Mouse (Mus musculus) skeletal muscle tissue, adult 2 months (tissue): ENCODE results near the gene Nckap1l.

ENCODE experiments used
- DNase-seq: peaks from one replicate; pipeline ENCODE4 v3.0.0-alpha.2; 2012; ENCODE audit warnings: low read depth, low spot score

Gene Nckap1l

DNA sequence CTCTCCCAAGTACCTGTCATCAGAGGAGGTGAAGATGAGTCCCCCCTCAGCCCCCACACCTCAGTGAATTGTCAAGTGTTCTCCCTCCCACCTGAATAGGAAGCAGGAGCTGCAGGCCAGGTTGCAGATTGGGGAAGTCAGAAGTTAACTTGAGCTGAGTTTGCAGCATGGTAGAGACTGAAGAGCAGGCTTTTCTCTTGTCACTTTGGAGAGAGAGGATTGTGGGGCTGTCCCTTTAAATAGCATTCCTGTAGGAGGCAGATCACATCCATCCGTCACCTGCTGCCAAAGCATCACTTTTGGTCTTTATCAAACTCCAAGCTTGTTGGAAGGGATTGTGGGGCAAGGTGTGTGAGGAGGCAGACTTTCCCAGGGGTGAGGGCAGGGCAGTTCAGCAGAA is 47.1 kb downstream of the Nckap1l start:
- no peak for DNase-seq

DNA sequence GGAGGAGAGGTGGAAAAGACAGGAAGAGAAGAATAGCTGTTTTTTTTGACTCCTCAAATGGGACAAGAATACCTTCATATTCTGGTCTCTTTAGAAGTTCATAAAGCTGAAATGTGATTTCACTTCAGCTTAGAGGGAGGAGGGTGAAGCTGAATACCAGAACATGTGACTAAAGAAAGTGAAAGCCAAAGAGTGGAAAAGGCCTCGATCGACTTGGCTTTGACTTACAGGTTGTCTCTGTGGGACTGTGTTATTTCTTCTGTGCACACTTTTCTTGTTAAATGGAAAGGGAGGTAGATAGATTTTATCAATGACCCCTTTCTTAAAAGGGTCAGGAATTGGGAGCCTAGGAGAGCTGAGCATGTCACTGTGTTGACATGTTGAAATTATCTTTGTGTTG is 47.6 kb downstream of the Nckap1l start:
- no peak for DNase-seq

DNA sequence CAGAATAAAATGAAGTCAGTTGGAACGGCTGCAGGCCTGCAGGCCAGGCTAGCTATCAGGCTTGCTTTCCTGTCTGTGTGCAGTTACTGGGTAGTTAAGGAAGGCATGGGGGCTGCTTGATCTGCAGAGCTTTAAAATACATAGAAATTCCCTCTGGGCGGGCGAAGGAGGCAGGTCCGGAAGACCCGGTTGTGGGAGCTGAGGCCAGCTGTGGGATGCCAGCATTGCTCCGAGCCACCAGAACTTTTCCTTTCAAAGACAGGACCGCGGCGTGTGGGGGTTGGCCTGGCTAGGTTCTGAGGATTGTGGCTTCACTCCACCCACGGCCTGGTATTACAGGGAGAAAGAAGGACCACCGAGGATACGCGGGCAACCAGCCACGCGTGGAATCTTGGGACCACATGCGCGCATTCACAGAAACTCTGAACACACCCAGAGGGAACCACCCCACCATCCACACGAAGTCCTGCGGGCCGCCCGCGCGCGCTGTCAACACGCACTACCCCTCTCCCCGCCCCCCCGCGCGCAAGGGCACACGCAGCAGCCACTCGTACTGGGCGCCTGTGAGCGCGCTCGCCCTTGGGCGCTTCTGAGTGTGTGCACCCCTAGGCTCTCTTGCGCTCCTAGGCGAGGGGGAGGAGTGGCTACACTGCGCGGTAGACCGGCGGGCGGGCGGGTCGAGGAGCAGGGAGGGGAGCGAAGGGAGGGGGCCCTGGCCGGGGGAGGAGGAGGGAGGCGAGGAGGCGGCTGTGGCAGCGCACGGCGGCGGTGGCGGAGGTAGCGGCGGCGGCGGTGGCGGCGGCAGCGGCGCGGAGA is 49.0 kb downstream of the Nckap1l start, which contains the start of gene Pde1b:
Pde1b (plus strand) TSS at position 600 of the 816 bp plus-strand sequence.
- no peak for DNase-seq

DNA sequence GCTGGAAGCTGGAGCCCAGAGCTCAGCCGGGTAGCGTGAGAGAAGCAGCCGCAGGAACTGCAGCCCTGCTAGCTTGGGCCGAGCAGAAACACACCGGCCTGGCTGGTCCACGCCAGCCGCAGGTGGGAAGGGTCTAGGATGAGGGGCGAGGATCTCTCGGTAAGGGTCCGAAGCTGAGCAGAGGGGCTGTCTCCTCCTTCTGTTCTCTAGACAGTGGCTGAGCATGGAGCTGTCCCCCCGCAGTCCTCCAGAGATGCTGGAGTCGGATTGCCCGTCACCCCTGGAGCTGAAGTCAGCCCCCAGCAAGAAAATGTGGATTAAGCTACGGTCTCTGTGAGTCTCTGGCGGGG is 49.6 kb downstream of the Nckap1l start:
- no peak for DNase-seq

DNA sequence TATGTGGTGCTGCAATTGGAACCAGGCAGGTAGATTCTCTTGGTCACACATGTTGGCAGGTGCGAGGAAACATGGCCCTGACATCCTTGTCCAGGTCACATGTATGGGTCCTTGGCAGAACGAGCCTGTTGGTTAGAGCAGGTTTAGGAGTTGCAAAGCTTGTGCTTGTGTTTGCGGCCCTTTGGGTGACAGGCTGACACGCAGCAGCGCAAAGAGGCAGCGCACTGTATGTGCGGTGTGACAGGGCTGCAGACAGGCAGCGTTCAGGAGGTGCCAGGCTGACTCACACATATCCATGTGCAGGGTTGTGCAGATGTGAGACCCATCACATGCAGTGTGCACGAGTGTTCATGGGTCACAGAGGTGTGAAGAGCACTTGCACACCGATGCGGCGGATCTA is 50.1 kb downstream of the Nckap1l start:
- no peak for DNase-seq

DNA sequence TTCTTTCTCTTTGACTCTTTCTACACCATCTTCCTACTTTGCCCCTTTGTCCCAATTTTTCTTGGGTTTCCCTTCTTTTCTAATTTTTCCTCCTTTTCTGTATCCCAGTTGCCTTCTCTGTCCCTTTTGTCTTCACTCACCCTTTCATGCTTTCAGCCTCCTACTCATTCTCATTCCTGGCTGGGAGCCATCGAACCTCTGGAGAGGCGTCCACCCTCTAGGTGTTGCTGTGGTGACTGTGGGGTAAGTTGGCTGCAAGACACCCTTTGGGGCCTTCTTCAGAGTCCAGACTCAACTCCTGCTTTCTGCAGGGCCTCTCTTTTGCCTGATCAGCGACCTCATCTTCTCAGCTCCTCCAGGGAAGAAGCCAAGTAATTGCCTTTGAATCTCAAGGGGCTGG is 55.7 kb downstream of the Nckap1l start:
- no peak for DNase-seq

DNA sequence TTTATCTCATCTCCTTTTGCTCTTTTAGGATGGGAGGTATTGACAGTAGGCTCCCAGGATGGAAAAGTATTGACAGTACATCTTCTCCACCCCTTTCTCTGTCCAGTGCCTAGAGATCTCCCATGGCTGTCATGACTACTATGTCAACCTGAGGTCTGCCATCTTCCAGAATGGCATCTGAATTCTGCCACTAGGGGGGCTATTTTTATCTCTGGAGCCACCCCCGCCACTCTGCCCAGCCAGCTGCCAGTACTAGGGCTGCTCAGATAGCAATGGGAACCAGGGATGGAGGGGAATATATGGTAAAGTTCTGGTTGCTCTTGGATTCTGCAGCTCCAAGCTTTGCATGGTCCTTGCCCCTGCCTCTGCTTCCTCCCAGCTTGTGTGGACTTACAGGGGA is 58.1 kb downstream of the Nckap1l start:
- no peak for DNase-seq

DNA sequence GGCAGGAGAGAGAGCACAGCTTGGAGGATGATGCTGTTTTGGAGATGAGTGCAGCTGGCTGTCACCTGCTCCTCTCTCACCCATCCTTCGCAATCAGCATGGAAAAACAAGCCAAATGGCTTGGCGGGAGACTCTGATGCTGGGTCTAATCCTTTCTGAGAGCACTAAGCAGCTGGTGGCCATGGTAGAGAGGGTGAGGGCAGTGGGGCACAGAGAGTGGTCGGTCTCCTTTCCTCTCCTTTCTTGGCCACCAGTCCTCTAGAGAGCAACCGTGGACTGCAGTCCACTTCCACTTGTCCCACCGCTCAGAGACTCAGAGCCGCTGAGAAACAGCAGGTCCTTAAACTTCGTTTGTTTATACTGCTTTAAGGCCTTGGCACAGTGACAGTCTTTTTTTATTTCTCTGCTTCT is 60.0 kb downstream of the Nckap1l start:
- no peak for DNase-seq

DNA sequence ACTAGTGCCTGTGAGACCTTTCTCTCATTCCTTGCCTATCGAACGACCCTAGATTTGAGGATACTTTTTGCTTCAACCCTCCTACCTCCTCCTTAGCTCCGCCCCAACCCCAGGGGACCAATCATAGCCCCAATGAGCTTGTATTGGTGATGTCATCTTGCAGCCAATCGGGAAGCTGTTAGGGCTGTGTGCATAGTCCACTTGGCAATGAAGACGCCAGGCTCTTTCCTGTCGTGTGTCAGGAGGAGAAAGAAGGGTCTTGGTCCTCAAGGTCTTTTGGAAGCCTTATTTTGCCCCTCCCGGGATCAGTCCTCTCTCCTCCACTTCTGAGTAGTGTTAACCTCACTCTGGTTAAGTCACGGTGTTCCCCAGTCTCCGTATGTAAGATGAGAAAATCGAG is 60.5 kb downstream of the Nckap1l start:
- peak; percentile 54 for DNase-seq

DNA sequence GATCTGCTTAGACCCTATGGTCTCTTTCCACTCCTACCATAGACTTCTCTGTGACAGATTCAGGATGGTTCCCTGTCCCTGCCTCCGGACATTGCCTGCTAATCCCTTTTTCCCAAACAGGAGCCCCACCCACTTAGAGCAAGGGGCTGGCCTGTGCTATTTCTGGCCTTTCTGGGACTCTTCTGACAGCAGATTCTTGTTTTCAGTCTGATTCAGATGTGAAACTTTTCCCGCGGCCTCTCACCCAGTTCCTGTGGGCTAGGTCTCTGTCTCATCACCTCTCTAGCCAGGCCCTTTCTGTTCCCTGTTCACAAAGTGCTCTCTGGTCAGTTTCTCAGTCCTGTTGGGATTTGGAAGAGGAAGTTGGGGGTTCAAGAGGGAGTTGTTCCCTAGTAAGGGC is 61.3 kb downstream of the Nckap1l start:
- no peak for DNase-seq

DNA sequence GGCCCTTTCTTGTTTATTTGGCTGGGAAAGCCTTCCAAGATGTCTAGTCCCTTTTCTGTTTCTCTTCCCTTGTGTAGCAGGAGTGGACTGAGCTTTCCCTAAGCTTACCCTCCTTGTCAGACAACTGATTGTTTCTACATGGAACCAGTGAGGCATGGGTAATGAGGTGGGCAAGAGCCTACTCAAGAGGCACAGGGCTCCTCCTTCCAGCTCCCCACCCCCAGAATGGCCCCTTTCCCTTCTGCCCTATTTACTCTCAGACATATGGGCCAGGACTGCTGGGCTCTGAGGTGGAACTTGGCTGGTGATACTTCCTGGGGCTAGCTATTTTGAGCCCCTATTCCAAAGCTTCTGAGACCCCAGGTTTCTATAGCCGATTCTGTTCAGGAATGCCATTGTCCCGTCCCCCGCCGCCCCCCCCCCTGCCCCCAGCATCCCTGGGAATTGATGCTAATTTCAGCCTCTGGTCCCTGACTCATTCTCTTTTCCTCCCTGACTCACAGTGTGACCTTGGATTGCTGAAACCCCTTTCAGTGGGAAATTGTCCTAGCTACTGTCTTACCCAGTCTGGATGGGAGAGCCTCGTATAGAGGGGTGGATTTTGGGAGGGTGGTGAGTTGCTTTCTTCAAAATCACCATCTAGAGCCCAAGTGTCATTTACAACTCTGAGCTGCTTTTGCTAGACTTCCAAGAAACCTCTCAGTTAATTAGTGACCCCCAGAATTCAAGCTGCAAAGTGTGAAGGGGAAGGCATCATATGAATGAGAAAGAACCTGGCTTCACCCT is 65.2 kb downstream of the Nckap1l start:
- DNase-seq = no peak

DNA sequence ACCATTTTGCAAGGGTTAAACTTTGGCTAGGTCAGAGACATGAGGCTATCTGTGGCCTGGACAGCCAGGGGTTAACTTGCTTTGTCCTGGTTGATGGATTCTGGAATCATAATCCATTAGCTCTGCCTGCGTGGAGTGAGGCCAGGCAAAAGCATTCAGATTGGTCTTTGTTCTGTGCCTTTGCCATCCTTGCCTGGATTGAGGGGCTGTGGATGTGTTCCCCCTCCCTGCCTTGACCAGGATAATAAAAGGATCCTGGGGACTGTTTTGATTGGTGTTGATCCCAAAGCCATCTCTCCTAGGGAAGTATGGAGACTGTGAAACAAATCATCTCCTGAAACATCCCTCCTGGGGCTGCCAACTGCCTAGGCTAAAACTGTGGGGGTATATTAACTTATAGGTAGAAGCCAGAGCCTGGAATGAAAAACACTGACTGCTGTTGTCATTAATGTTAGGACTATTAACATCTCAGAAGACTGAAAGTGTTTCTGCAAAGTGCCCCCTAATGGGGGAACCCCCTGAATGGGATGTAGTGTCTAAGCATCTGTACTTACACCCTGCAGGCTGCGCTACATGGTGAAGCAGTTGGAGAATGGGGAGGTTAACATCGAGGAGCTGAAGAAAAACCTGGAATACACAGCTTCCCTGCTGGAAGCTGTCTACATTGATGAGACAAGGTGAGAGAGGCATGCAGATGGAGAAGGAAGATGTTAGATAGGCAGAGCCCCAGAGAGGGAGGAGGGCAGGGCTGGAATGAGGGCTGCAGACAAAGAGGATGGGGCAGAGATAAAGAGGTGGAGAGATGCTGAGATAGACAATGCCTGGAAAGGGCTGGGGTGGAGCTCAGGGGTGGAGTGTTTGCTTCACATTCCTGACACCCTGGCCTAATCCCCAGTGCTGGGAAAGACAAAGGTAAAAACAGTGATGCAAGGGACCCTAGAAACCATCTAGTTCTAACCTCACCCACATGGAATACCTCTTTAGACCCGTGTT is 66.1 kb downstream of the Nckap1l start:
- no peak for DNase-seq

DNA sequence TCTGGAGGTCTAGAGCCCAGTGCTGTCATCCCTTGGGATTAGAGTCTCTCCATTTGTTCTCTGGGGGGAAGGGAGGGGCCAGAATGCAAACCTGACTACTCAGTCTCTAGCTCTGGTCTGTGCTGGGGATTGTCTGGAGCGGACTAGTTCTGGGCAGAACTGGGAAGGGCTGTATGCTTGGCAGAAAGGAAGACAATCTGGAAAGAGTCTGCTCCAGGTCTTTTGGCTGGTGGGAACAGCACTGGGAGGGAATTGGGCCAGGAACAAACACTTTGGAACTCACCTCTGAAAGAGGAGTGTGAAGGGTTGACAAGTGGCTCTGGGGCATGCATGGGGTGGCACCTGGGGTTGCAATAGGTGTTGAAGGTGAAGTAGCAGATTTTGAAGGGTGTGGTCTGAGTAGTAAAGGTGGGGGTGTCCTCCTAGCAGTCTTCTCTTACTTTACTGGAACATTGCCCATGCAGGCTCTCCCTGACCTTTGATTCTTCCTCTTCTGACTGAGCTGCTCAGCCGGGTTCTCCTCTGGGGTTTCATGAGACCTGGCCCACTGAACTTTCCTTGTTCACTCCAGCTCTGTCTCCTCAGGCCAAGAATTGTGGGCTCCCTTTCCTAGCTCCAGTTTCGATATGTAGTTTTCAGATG is 69.0 kb downstream of the Nckap1l start:
- DNase-seq = no peak

DNA sequence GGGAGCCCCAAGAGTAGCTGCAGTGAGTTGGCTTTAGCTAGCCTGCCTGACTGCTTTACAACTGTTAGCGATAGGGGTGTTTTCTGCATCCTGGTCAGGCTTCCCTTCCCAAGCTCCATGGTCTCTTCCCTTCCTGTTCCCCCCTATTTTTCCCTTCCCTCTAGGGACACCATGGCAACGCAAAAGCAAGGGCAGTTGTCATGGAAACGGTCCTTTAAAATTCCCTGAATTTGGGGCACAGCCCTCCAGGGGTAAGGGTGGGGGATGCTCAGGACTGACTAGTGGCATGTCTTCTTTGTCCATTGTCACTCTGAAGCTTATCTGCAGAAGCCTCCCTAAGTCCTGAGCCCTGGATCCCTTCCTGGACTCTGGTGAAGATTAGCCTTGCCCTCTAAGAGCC is 69.6 kb downstream of the Nckap1l start:
- no peak for DNase-seq

DNA sequence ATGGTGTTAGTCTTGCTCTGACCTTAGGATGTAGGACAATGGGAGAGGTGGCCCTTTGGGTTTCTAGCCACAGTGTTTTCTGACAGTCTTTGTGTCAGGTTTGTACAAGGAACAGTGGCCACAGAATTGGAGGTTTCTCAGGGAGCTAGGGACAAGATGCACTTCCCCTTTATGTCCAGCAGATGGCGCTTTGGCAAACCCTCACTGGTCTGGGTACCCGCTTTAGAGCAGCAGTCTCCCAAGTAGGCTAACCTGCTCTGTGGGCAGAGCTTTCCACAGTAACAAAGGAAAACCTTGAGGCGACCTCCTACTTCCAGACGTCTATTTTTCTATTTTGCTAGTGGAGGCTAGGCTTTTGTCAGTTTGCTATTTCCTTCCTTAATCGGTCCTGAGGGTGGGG is 76.8 kb downstream of the Nckap1l start:
- no peak for DNase-seq

DNA sequence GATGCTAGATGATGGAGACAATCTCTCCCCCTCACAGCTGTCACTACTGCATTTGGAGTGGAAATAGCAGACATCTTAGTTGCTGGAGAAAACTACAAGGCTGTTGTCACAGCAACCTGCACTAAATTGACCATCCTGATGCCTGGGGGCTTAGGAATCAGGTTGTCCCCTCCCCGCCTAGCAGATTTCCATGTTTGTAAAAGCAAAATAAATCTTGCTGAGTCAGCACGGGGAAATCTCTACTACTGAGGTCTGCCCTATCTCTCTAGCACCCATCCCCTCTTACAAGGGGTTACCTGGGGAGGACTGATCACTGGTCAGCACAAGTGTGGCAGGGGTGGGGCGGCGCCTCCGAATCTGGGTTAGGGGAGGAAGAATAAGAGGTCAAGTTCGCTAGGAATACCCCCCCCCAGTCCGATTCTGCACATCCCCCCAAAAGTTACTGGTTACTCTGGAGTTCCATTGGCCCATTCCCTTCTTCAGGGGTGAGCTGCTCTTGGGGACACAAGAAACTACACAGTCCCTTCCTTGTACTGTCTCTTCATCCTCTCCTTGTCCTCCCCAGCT is 80.5 kb downstream of the Nckap1l start:
- no peak for DNase-seq

DNA sequence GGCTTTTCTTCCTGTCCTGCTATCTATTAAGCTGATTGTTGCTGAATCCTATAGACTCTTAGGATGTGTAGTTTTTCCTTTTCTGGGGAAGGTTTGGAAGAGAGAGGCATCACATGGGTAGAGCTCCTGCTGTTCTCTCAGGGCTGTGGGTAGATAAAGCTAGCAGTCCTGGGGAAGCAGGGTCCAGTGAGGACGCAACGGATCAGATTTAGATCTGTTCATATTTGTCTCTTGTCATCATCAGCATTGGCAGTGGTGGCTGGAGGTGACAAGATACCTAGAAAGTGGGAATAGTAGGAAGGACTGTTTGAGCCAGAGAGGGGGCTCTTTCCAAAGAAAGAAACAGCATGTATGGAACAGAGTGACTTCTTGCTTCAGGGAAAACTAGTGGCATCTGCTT is 81.4 kb downstream of the Nckap1l start:
- DNase-seq = no peak

DNA sequence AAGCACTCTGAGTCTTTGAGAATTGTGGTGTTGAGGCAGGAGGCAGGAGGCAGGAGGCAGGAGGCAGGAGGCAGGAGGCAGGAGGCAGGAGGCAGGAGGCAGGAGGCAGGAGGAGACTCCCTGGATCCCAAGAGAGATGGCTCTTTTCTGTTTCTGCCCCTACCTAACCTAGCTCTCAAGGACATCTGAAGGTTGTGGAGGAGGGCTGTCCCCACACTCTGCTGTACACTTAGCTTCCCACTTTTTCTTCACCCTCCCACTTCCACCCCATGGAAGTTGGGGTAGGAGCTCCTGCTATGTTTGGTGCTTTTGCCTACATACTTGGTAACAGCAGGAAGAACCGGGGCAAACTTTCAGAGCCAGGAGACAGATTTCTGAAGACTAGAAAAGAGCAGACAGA is 82.2 kb downstream of the Nckap1l start:
- DNase-seq = no peak

DNA sequence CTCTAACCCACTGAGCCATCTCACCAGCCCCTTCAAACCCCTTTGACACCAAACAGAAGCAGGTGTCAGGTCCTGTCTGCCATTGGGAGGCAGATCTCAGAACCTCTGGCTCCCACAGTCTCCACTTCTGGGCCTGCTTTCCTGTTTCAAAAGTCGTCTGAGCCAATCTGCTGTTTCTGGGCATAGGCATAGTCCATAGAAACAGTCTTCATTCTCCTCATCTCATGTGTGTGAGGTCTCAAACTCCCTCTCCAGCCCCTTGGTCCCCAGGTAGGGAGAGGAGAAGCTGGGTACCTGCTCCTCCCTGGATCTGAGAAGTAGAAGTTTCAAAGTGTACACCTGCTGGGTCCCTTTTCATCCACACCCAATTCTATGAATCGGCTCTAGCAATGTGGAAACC is 82.9 kb downstream of the Nckap1l start:
- no peak for DNase-seq

DNA sequence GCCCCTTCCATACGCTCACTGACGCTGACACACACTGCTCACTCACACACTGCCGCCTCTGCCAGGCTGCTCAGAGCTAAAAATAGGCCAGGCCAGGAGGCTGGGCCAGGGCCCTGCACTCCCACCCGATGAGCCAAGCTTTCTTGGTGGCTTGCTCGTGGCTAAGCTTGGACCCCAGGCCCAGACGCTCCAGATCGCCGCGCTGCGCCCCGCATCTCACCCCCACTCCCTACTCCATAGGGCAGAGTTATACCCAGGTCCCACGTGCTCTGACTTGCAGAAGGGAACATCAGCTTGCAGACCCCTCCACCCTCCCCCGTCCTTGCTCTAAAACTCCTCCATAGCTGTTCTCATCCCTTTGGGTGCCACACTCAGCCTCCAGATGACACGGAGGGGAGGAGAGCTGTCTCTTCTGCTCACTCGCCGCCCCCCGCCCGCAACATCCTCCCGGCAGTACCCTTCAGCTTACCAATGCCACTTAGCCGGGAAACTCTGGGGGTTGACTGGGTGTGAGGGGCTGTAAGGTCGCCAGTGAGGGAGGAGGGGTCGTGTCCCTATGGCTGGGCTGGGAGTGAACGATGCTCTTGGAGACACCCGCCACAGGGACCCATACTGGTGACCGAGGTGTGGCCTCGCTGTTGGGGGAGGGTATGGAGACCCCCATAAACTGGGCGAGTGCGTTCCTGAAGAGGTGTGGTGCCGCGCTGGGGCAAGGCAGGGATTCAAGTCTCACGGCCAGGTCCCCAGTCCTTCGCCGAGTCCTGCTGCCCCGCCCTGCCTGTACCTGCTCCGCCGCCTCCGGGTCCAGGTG is 83.6 kb downstream of the Nckap1l start:
- no peak for DNase-seq
